Mouse (Mus musculus): ENCODE measurements around the gene Sike1.

Gene Sike1

GRCm38 (mm10) chr3:102995605-102996321, at the start of gene Sike1:
Sike1 (plus strand) TSS chr3:102995708.
- peak; percentile 95 to 96 for DNase-seq (ENCODE audit: low spot score in 2 of 2)

GRCm38 (mm10) chr3:102946312-102946711, 49.2 kb upstream of the Sike1 start:
- DNase-seq (ENCODE audit: low spot score in 2 of 2): no peak

GRCm38 (mm10) chr3:102946861-102947260, 48.6 kb upstream of the Sike1 start:
- no peak for DNase-seq (ENCODE audit: low spot score in 2 of 2)

- no peak for DNase-seq (ENCODE audit: low spot score in 2 of 2)
Measured at GRCm38 (mm10) chr3:102954476-102954875, 41.0 kb upstream of the Sike1 start.

GRCm38 (mm10) chr3:102955143-102955542, 40.4 kb upstream of the Sike1 start:
- no peak for DNase-seq (ENCODE audit: low spot score in 2 of 2)

- DNase-seq (ENCODE audit: low spot score in 2 of 2): no peak
Measured at GRCm38 (mm10) chr3:102955596-102955995, 39.9 kb upstream of the Sike1 start.

GRCm38 (mm10) chr3:102964033-102964432, 31.5 kb upstream of the Sike1 start, which contains the start of gene Nr1h5:
Nr1h5 (minus strand) TSS chr3:102964133.
- no peak for DNase-seq (ENCODE audit: low spot score in 2 of 2)

- no peak for DNase-seq (ENCODE audit: low spot score in 2 of 2)
Measured at GRCm38 (mm10) chr3:102970067-102970466, 25.4 kb upstream of the Sike1 start.

- DNase-seq (ENCODE audit: low spot score in 2 of 2): no peak
Measured at GRCm38 (mm10) chr3:102970508-102970907, 25.0 kb upstream of the Sike1 start.

- no peak for DNase-seq (ENCODE audit: low spot score in 2 of 2)
Measured at GRCm38 (mm10) chr3:102976906-102977305, 18.6 kb upstream of the Sike1 start.

- no peak for DNase-seq (ENCODE audit: low spot score in 2 of 2)
Measured at GRCm38 (mm10) chr3:102979550-102980348, 15.8 kb upstream of the Sike1 start.

GRCm38 (mm10) chr3:102980349-102980736, 15.2 kb upstream of the Sike1 start:
- DNase-seq (ENCODE audit: low spot score in 2 of 2): no peak

GRCm38 (mm10) chr3:102991041-102991440, 4.5 kb upstream of the Sike1 start:
- DNase-seq (ENCODE audit: low spot score in 2 of 2): no peak

- peak; percentile 27 to 42 for DNase-seq (ENCODE audit: low spot score in 2 of 2)
Measured at GRCm38 (mm10) chr3:102992936-102993335, 2.6 kb upstream of the Sike1 start.

GRCm38 (mm10) chr3:102995233-102995604, 289 bp upstream of the Sike1 start:
- no peak for DNase-seq (ENCODE audit: low spot score in 2 of 2)

- DNase-seq (ENCODE audit: low spot score in 2 of 2): no peak
Measured at GRCm38 (mm10) chr3:102997036-102997435, 1.5 kb downstream of the Sike1 start.

GRCm38 (mm10) chr3:102997591-102997990, 2.1 kb downstream of the Sike1 start:
- DNase-seq (ENCODE audit: low spot score in 2 of 2): no peak

- no peak for DNase-seq (ENCODE audit: low spot score in 2 of 2)
Measured at GRCm38 (mm10) chr3:103001595-103001994, 6.1 kb downstream of the Sike1 start.

GRCm38 (mm10) chr3:103017350-103017749, 21.8 kb downstream of the Sike1 start:
- no peak for DNase-seq (ENCODE audit: low spot score in 2 of 2)

GRCm38 (mm10) chr3:103019462-103019861, 24.0 kb downstream of the Sike1 start:
- no peak for DNase-seq (ENCODE audit: low spot score in 2 of 2)

GRCm38 (mm10) chr3:103020249-103020942, 24.9 kb downstream of the Sike1 start, which contains the start of gene Csde1:
Csde1 (plus strand) TSS chr3:103020426.
- peak; percentile 97 to 98 for DNase-seq (ENCODE audit: low spot score in 2 of 2)

GRCm38 (mm10) chr3:103020943-103021638, 25.6 kb downstream of the Sike1 start:
- DNase-seq (ENCODE audit: low spot score in 2 of 2): peak; percentile 88 to 90

All from right cerebral cortex, adult 2 months (tissue).